Mouse (Mus musculus): ENCODE results near the gene Pheta2. TPM values are rescaled to one million over a fixed set of nuclear protein-coding genes. Genes with fewer than 3 reads are reported as not detected.

Gene Pheta2
- total RNA-seq, 1 experiment: 0.85 TPM

- in situ Hi-C loops (cut with MboI; ENCODE audit: low sequenced_read_pairs in 2 of 2, unreplicated experiment in 2 of 2): no loop called here
- TF ChIP-seq HCFC1 (IDR thresholded peaks at IDR 0.05; ENCODE audit: borderline replicate concordance, insufficient read depth, low read length) (no peak), ZC3H11A (IDR thresholded peaks at IDR 0.05; ENCODE audit: borderline replicate concordance, low read depth, low read length) (no peak), ZNF384 (IDR thresholded peaks at IDR 0.05; ENCODE audit: low read depth, low read length) (no peak), MAFK (IDR thresholded peaks at IDR 0.05; ENCODE audit: insufficient read depth, low read depth, low read length) (no peak), CHD2 (IDR thresholded peaks at IDR 0.05; ENCODE audit: low read depth, low read length) (no peak)
- Histone ChIP-seq H3K9ac (ENCODE audit: insufficient read depth, low read depth, low read length, poor library complexity, severe bottlenecking) (no peak overlapping the region), H3K9me3 (ENCODE audit: control insufficient read depth, insufficient read depth, low read depth, low read length) (no peaks in the 10 kb centered on the region), H3K36me3 (ENCODE audit: control insufficient read depth, insufficient read depth, low read length, poor library complexity, severe bottlenecking) (no peaks in the 10 kb centered on the region), H3K4me3 (ENCODE audit: insufficient read depth in 1 of 2, low read depth in 1 of 2, low read length in 2 of 2, poor library complexity in 1 of 2, severe bottlenecking in 1 of 2) (no peak overlapping the region), H3K27ac (ENCODE audit: insufficient read depth, low read depth, low read length, poor library complexity, severe bottlenecking) (no peak overlapping the region), H3K4me1 (ENCODE audit: control insufficient read depth in 2 of 2, insufficient read depth in 2 of 2, low read length in 2 of 2, poor library complexity in 1 of 2) (peaks cover 0 to 2% of the 10 kb centered on the region in 2 experiments; a peak in 1 of 4 replicates)
- no peak for DNase-seq (ENCODE audit: low read depth, low spot score)
Measured at GRCm38 (mm10) chr15:82375855-82376254, 37.1 kb downstream of the Pheta2 start.

- Histone ChIP-seq H3K9ac (ENCODE audit: insufficient read depth, low read depth, low read length, poor library complexity, severe bottlenecking) (no peak overlapping the region), H3K9me3 (ENCODE audit: control insufficient read depth, insufficient read depth, low read depth, low read length) (no peaks in the 10 kb centered on the region), H3K4me3 (ENCODE audit: insufficient read depth in 1 of 2, low read depth in 1 of 2, low read length in 2 of 2, poor library complexity in 1 of 2, severe bottlenecking in 1 of 2) (no peak overlapping the region), H3K4me1 (ENCODE audit: control insufficient read depth in 2 of 2, insufficient read depth in 2 of 2, low read length in 2 of 2, poor library complexity in 1 of 2) (peaks cover 0 to 2% of the 10 kb centered on the region in 2 experiments; a peak in 1 of 4 replicates), H3K27ac (ENCODE audit: insufficient read depth, low read depth, low read length, poor library complexity, severe bottlenecking) (no peak overlapping the region), H3K36me3 (ENCODE audit: control insufficient read depth, insufficient read depth, low read length, poor library complexity, severe bottlenecking) (no peaks in the 10 kb centered on the region)
- DNase-seq (ENCODE audit: low read depth, low spot score): no peak
- TF ChIP-seq CHD2 (IDR thresholded peaks at IDR 0.05; ENCODE audit: low read depth, low read length) (no peak), ZC3H11A (IDR thresholded peaks at IDR 0.05; ENCODE audit: borderline replicate concordance, low read depth, low read length) (no peak), HCFC1 (IDR thresholded peaks at IDR 0.05; ENCODE audit: borderline replicate concordance, insufficient read depth, low read length) (no peak), MAFK (IDR thresholded peaks at IDR 0.05; ENCODE audit: insufficient read depth, low read depth, low read length) (no peak), ZNF384 (IDR thresholded peaks at IDR 0.05; ENCODE audit: low read depth, low read length) (no peak)
- in situ Hi-C loops (cut with MboI; ENCODE audit: low sequenced_read_pairs in 2 of 2, unreplicated experiment in 2 of 2): no loop called here
Measured at GRCm38 (mm10) chr15:82376393-82377138, 37.8 kb downstream of the Pheta2 start.

- Histone ChIP-seq H3K4me1 (ENCODE audit: control insufficient read depth in 2 of 2, insufficient read depth in 2 of 2, low read length in 2 of 2, poor library complexity in 1 of 2) (peaks cover 0 to 2% of the 10 kb centered on the region in 2 experiments; a peak in 1 of 4 replicates), H3K9me3 (ENCODE audit: control insufficient read depth, insufficient read depth, low read depth, low read length) (no peaks in the 10 kb centered on the region), H3K27ac (ENCODE audit: insufficient read depth, low read depth, low read length, poor library complexity, severe bottlenecking) (no peak overlapping the region; the same call in 1 of the 2 replicates), H3K9ac (ENCODE audit: insufficient read depth, low read depth, low read length, poor library complexity, severe bottlenecking) (no peak overlapping the region), H3K4me3 (ENCODE audit: insufficient read depth in 1 of 2, low read depth in 1 of 2, low read length in 2 of 2, poor library complexity in 1 of 2, severe bottlenecking in 1 of 2) (no peak overlapping the region), H3K36me3 (ENCODE audit: control insufficient read depth, insufficient read depth, low read length, poor library complexity, severe bottlenecking) (no peaks in the 10 kb centered on the region)
- in situ Hi-C loops (cut with MboI; ENCODE audit: low sequenced_read_pairs in 2 of 2, unreplicated experiment in 2 of 2): no loop called here
- no peak for TF ChIP-seq ZC3H11A (IDR thresholded peaks at IDR 0.05; ENCODE audit: borderline replicate concordance, low read depth, low read length)
- TF ChIP-seq HCFC1 (IDR thresholded peaks at IDR 0.05; ENCODE audit: borderline replicate concordance, insufficient read depth, low read length): no peak
- TF ChIP-seq CHD2 (IDR thresholded peaks at IDR 0.05; ENCODE audit: low read depth, low read length): no peak
- no peak for TF ChIP-seq MAFK (IDR thresholded peaks at IDR 0.05; ENCODE audit: insufficient read depth, low read depth, low read length)
- no peak for TF ChIP-seq ZNF384 (IDR thresholded peaks at IDR 0.05; ENCODE audit: low read depth, low read length)
- DNase-seq (ENCODE audit: low read depth, low spot score): no peak
Measured at GRCm38 (mm10) chr15:82377701-82378100, 39.0 kb downstream of the Pheta2 start.

- DNase-seq (ENCODE audit: low read depth, low spot score): no peak
- Histone ChIP-seq H3K36me3 (ENCODE audit: control insufficient read depth, insufficient read depth, low read length, poor library complexity, severe bottlenecking) (no peaks in the 10 kb centered on the region), H3K9ac (ENCODE audit: insufficient read depth, low read depth, low read length, poor library complexity, severe bottlenecking) (no peak overlapping the region), H3K9me3 (ENCODE audit: control insufficient read depth, insufficient read depth, low read depth, low read length) (no peaks in the 10 kb centered on the region), H3K4me1 (ENCODE audit: control insufficient read depth in 2 of 2, insufficient read depth in 2 of 2, low read length in 2 of 2, poor library complexity in 1 of 2) (peaks cover 0 to 2% of the 10 kb centered on the region in 2 experiments; a peak in 1 of 4 replicates), H3K27ac (ENCODE audit: insufficient read depth, low read depth, low read length, poor library complexity, severe bottlenecking) (no peak overlapping the region), H3K4me3 (ENCODE audit: insufficient read depth in 1 of 2, low read depth in 1 of 2, low read length in 2 of 2, poor library complexity in 1 of 2, severe bottlenecking in 1 of 2) (no peak overlapping the region)
- TF ChIP-seq MAFK (IDR thresholded peaks at IDR 0.05; ENCODE audit: insufficient read depth, low read depth, low read length) (no peak), ZNF384 (IDR thresholded peaks at IDR 0.05; ENCODE audit: low read depth, low read length) (no peak), CHD2 (IDR thresholded peaks at IDR 0.05; ENCODE audit: low read depth, low read length) (no peak), ZC3H11A (IDR thresholded peaks at IDR 0.05; ENCODE audit: borderline replicate concordance, low read depth, low read length) (no peak), HCFC1 (IDR thresholded peaks at IDR 0.05; ENCODE audit: borderline replicate concordance, insufficient read depth, low read length) (no peak)
- in situ Hi-C loops (cut with MboI; ENCODE audit: low sequenced_read_pairs in 2 of 2, unreplicated experiment in 2 of 2): no loop called here
Measured at GRCm38 (mm10) chr15:82378261-82379180, 39.8 kb downstream of the Pheta2 start.

All from ES-E14 (cell line).